Mouse (Mus musculus) stomach, postnatal 0 days (tissue): ENCODE data around the gene Rnf26.

ENCODE experiments used
- CTCF ChIP-seq: IDR thresholded peaks from 2 replicates; pipeline ENCODE4 v1.5.1; 2016; ENCODE audit warnings: antibody characterized with exemption, low read depth, mild to moderate bottlenecking, moderate library complexity
- EP300 ChIP-seq: optimal IDR thresholded peaks from 2 replicates; pipeline ENCODE3; 2016; ENCODE audit warnings: antibody characterized with exemption

DNA sequence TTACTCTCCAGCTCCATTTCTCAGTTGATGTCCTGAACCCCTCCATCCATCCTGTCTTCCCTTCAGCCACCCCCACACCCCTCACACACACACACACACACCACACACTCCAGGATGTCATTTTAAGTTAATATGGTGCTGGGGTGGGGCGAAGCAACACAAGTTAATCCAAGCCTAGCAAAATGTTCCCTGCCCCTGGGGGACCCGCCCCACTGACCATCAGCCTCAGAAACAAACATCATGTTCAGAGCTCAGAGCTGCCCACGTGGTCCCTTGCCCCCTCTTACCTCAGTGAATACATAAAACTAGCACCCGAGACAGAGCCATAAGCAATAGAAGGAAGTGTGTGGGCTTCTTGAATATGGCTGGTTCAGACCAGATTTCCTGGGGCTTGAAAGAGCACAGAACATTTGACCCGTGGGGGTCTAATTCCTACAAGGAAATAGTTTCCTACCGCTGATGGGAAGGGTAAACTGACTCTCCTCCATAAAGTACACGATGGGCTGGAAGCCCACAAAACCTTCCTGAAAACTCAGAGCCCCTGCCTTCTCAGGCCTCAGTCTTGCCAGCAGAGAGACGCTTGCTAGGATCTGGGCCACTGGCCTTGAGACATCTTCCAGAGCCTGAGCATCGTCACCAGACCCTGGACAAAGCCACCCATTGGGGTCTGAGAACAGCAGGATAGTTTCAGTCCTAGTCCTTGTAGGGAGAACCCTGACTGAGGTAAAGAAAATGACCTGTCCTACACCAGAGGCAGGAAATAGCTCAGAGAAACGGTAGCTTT lies 33.1 kb downstream of the Rnf26 start:
- TF ChIP-seq CTCF (no peak), EP300 (no peak)
